Mouse (Mus musculus) thymus, postnatal 4 days (tissue): Measurements from ENCODE around the gene Adgre5.
A peak's percentile ranks its signal among the peaks of the same experiment; 100 is the strongest.

ENCODE experiments used
- DNase-seq: peaks from one replicate; pipeline ENCODE4 v3.0.0; 2021

Adgre5 gene

GRCm38 (mm10) chr8:83740976-83741741 is at the start of gene Adgre5:
Adgre5 (minus strand) TSS chr8:83741326.
- DNase-seq = peak; percentile 75

GRCm38 (mm10) chr8:83789826-83790225 is 48.7 kb upstream of the Adgre5 start:
- DNase-seq = no peak

- DNase-seq = no peak
These were observed 43.9 kb upstream of the Adgre5 start for GRCm38 (mm10) chr8:83785046-83785445.

- peak; percentile 96 for DNase-seq
These were observed 41.9 kb upstream of the Adgre5 start for GRCm38 (mm10) chr8:83782832-83783558.

- no peak for DNase-seq
These were observed 38.5 kb upstream of the Adgre5 start for GRCm38 (mm10) chr8:83779610-83780009.

- no peak for DNase-seq
These were observed 36.9 kb upstream of the Adgre5 start for GRCm38 (mm10) chr8:83778051-83778450.

GRCm38 (mm10) chr8:83776632-83777031 is 35.5 kb upstream of the Adgre5 start:
- DNase-seq = no peak

GRCm38 (mm10) chr8:83774221-83774620 is 33.1 kb upstream of the Adgre5 start:
- DNase-seq = no peak

GRCm38 (mm10) chr8:83773452-83773846 is 32.3 kb upstream of the Adgre5 start:
- DNase-seq = no peak

- DNase-seq = peak; percentile 73
These were observed 31.8 kb upstream of the Adgre5 start for GRCm38 (mm10) chr8:83772701-83773451.

- DNase-seq = no peak
These were observed 30.7 kb upstream of the Adgre5 start for GRCm38 (mm10) chr8:83771791-83772190.

- no peak for DNase-seq
These were observed 29.5 kb upstream of the Adgre5 start for GRCm38 (mm10) chr8:83770669-83771068.

GRCm38 (mm10) chr8:83769720-83770119 is 28.6 kb upstream of the Adgre5 start:
- no peak for DNase-seq

GRCm38 (mm10) chr8:83768526-83768925 is 27.4 kb upstream of the Adgre5 start:
- no peak for DNase-seq

GRCm38 (mm10) chr8:83767442-83767841 is 26.3 kb upstream of the Adgre5 start:
- DNase-seq = no peak

- DNase-seq = no peak
These were observed 24.5 kb upstream of the Adgre5 start for GRCm38 (mm10) chr8:83765663-83766062.

- DNase-seq = no peak
These were observed 23.6 kb upstream of the Adgre5 start for GRCm38 (mm10) chr8:83764717-83765116.

GRCm38 (mm10) chr8:83764116-83764515 is 23.0 kb upstream of the Adgre5 start:
- no peak for DNase-seq

GRCm38 (mm10) chr8:83759231-83759759 is 18.2 kb upstream of the Adgre5 start:
- DNase-seq = no peak

GRCm38 (mm10) chr8:83758298-83758697 is 17.2 kb upstream of the Adgre5 start:
- peak; percentile 56 for DNase-seq

- no peak for DNase-seq
These were observed 16.0 kb upstream of the Adgre5 start for GRCm38 (mm10) chr8:83757084-83757607.

- peak; percentile 73 for DNase-seq
These were observed 15.1 kb upstream of the Adgre5 start for GRCm38 (mm10) chr8:83756273-83756672.

- peak; percentile 41 for DNase-seq
These were observed 13.0 kb upstream of the Adgre5 start for GRCm38 (mm10) chr8:83754149-83754548.
